ENCODE assay signal across 17 mouse cellular contexts in genomic region chr9:67038686-67039085, GRCm38 (mm10). TPM values are rescaled to one million over a fixed set of nuclear protein-coding genes. Genes with fewer than 3 reads are reported as not detected.
DNase-seq lines count a peak whose midpoint lies in the region; TF ChIP-seq lines count a peak whose summit lies in the region.
"Had no signal": no experiment of that assay in that cellular context is flagged by ENCODE, and none has a peak within 500 bp of the region (broad histone marks: within the 10 kb centered on the region; RNA-seq: fewer than 3 reads in every experiment).

No protein-coding gene starts in this region.

- H3K27ac ChIP-seq in heart, adult 2 months = peak overlapping the region; percentile 70; the same call in 1 of the 2 replicates
- H3K27ac ChIP-seq in layer of hippocampus, adult 2 months = peak overlapping the region; percentile 9; the same call in 1 of the 2 replicates
- H3K27ac ChIP-seq: embryonic facial prominence, embryonic 13.5 days; hindbrain, embryonic 15.5 days had no signal

- TF ChIP-seq POLR2A in heart, adult 2 months (IDR thresholded peaks at IDR 0.05; ENCODE audit: insufficient read depth, low read depth, low read length) = no peak
- no peak for TF ChIP-seq POLR2A in myocyte (IDR thresholded peaks at IDR 0.05; ENCODE audit: insufficient read length, low read depth)

- DNase-seq in heart, adult 2 months = no peak
- no peak for DNase-seq in heart, postnatal 4 days
- DNase-seq in layer of hippocampus, adult 2 months (ENCODE audit: low spot score in 2 of 2) = no peak
- DNase-seq in layer of hippocampus, adult 9-11 months = no peak
- DNase-seq in left cerebral cortex, adult 11 months (ENCODE audit: low spot score) = no peak
- no peak for DNase-seq in layer of hippocampus, postnatal 14 days (ENCODE audit: low spot score in 2 of 2)
- DNase-seq: cerebellum, adult 9-11 months; kidney, adult 18-20 months; kidney, postnatal 10 days; lung, postnatal 14 days; right cerebral cortex, adult 18-20 months had no signal

- intact Hi-C loops in heart, adult 2 months (cut with DNase I) = no loop called here

- no peaks in the 10 kb centered on the region for H3K27me3 ChIP-seq in heart, adult 2 months (ENCODE audit: control insufficient read depth, insufficient read depth, low read length)
- no peaks in the 10 kb centered on the region for H3K27me3 ChIP-seq in E14TG2a.4 (ENCODE audit: insufficient read depth, low read length)
- no peaks in the 10 kb centered on the region for H3K27me3 ChIP-seq in myocyte (ENCODE audit: control insufficient read depth, insufficient read depth, insufficient read length)
- H3K27me3 ChIP-seq: embryonic facial prominence, embryonic 13.5 days; hindbrain, embryonic 15.5 days; Patski had no signal

- no peak overlapping the region for H3ac ChIP-seq in myocyte (ENCODE audit: control insufficient read depth, insufficient read length)

- H3K4me3 ChIP-seq in heart, adult 2 months = no peak overlapping the region
- H3K4me3 ChIP-seq in layer of hippocampus, adult 2 months = no peak overlapping the region
- H3K4me3 ChIP-seq in E14TG2a.4 (replicated peaks; ENCODE audit: low read length) (peak overlapping the region; percentile 41; the same call in 1 of the 2 replicates), myocyte (no peak overlapping the region)
- H3K4me3 ChIP-seq: embryonic facial prominence, embryonic 13.5 days; forebrain, embryonic 10.5 days; hindbrain, embryonic 15.5 days had no signal

- H3K36me3 ChIP-seq in heart, adult 2 months (ENCODE audit: control insufficient read depth, insufficient read depth, low read length) = peaks cover 78% of the 10 kb centered on the region
- H3K36me3 ChIP-seq in E14TG2a.4 (ENCODE audit: insufficient read depth, low read length) (peaks cover 56% of the 10 kb centered on the region), myocyte (ENCODE audit: control insufficient read depth, insufficient read depth) (peaks cover 68% of the 10 kb centered on the region)

- no peak overlapping the region for H3K9ac ChIP-seq in heart, adult 2 months (ENCODE audit: low read depth, low read length)
- H3K9ac ChIP-seq: embryonic facial prominence, embryonic 13.5 days; hindbrain, embryonic 15.5 days had no signal

- no peak for TF ChIP-seq EP300 in heart, adult 2 months (IDR thresholded peaks at IDR 0.05; ENCODE audit: insufficient read depth, low read depth, low read length)

- H3K9me3 ChIP-seq in E14TG2a.4 (ENCODE audit: low read length) = no peaks in the 10 kb centered on the region
- H3K9me3 ChIP-seq: hindbrain, embryonic 15.5 days had no signal

- WGBS in heart, adult 2 months = 44% methylated on average over 7 of the region's 7 CpGs

- TF ChIP-seq CTCF in heart, adult 2 months (IDR thresholded peaks at IDR 0.05) = no peak
- TF ChIP-seq CTCF in layer of hippocampus, adult 2 months (conservative IDR thresholded peaks at IDR 0.05) = no peak
- no peak for TF ChIP-seq CTCF in E14TG2a.4 (conservative IDR thresholded peaks at IDR 0.05; ENCODE audit: low read length)

- H3K4me2 ChIP-seq in myocyte (ENCODE audit: low read depth) = peak overlapping the region; percentile 25
- H3K4me2 ChIP-seq: embryonic facial prominence, embryonic 13.5 days; hindbrain, embryonic 15.5 days had no signal

- peaks cover 40% of the 10 kb centered on the region for H3K4me1 ChIP-seq in heart, adult 2 months (ENCODE audit: control insufficient read depth, insufficient read depth, low read length)
- H3K4me1 ChIP-seq in E14TG2a.4 (replicated peaks; ENCODE audit: low read depth, low read length) = peaks cover 76% of the 10 kb centered on the region

- 0 out of 2 replicates have a peak, but pooled peaks cover 2% of the 10 kb centered on the region for H3K79me2 ChIP-seq in heart, adult 2 months (replicated peaks; ENCODE audit: control insufficient read depth, insufficient read depth, low read length)
- H3K79me2 ChIP-seq in myocyte (ENCODE audit: control insufficient read depth, insufficient read depth) = peaks cover 83% of the 10 kb centered on the region

TF ChIP-seq in myocyte, 11 proteins besides CTCF, POLR2A, EP300 and RAD21:
- TF ChIP-seq TCF12 (IDR thresholded peaks at IDR 0.05; ENCODE audit: insufficient read depth, poor library complexity, severe bottlenecking) (no peak), MYOG (IDR thresholded peaks at IDR 0.05; ENCODE audit: control insufficient read depth in 1 of 3, insufficient read depth in 1 of 3, insufficient read length in 2 of 3, low read depth in 2 of 3) (no peak), POLR2AphosphoS2 (IDR thresholded peaks at IDR 0.05; ENCODE audit: insufficient read length, low read depth) (peak; percentile 43), MYOD1 (IDR thresholded peaks at IDR 0.05; ENCODE audit: control insufficient read depth in 1 of 3, insufficient read length in 2 of 3, low read depth in 2 of 3) (no peak), MAX (IDR thresholded peaks at IDR 0.05; ENCODE audit: low read depth) (no peak), REST (IDR thresholded peaks at IDR 0.05; ENCODE audit: insufficient read depth, insufficient read length) (no peak)

RNA-seq across cellular contexts. Expression of gene Tpm1, which starts 10.5 kb away (rescaled TPM):
- over 10,000 TPM in 1 of 2 experiments, 1,000 to 10,000 TPM in 1; 9,950 to 10,380 TPM for total RNA-seq in heart, adult 2 months (2021)
- polyA plus RNA-seq in heart, adult 2 months (2012; rRNA removed) = 5,659 and 10,700 TPM in 2 replicates
- 1,000 to 10,000 TPM; 7,269 to 8,107 TPM for total RNA-seq in heart, postnatal 4 days (2021)
- 100 to 1,000 TPM; 213 to 215 TPM for total RNA-seq in layer of hippocampus, adult 2 months (2021)
- 1,921 TPM for polyA plus RNA-seq in myocyte (2012; fragmentation: generic; extraction: Trizol)
- total RNA-seq in layer of hippocampus, postnatal 14 days (2021) = 100 to 1,000 TPM; 230 to 252 TPM

Comparison
In these comparisons a context has a peak if more than half of its experiments do, and no peak if none do; other contexts are left out.
1. RNA of gene Tpm1, which starts 10.5 kb away (total RNA-seq): 9,950 to 10,380 TPM in heart, adult 2 months and 7,269 to 8,107 TPM in heart, postnatal 4 days; 230 to 252 TPM in layer of hippocampus, postnatal 14 days and 213 to 215 TPM in layer of hippocampus, adult 2 months; every median in the first group is over 10 times any median in the second.